Mouse (Mus musculus): ENCODE data around the gene Exoc4. TPM values are rescaled to one million over a fixed set of nuclear protein-coding genes. Genes with fewer than 3 reads are reported as not detected.

Exoc4 gene
- polyA plus RNA-seq, 2 experiments: 16.8 to 24.2 TPM

DNA sequence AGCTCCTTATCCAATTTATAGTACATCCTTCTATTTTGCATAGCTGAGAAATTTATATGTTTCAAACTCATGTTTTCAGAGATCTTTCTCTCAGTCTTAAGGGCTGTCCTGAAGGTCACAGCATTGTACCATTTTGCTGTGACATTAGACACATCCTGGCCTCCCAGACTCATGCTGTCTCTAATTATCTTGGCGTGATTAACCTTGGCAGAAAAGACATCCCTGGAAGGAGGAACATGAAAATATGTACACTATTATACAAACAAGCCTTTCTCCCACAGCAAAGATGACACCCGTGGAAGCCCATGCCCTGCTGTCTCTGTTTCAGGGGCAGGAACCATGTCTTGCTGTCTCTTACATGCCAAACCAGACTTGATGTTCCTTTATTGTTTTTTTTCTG lies 59.8 kb downstream of the Exoc4 start:
- Histone ChIP-seq H3K9me3 (ENCODE audit: control insufficient read depth, low read length) (no peaks in the 10 kb centered on the region), H3K4me1 (ENCODE audit: control insufficient read depth, insufficient read depth, low read length) (no peaks in the 10 kb centered on the region), H3K36me3 (ENCODE audit: control insufficient read depth, insufficient read depth, low read length) (no peaks in the 10 kb centered on the region), H3K27me3 (ENCODE audit: control insufficient read depth, insufficient read depth, low read length) (no peaks in the 10 kb centered on the region), H3K9ac (ENCODE audit: low read depth, low read length, severe bottlenecking) (no peak overlapping the region), H3K27ac (replicated peaks; ENCODE audit: low read depth, low read length) (no peak overlapping the region), H3K4me2 (replicated peaks; ENCODE audit: low read depth, low read length, severe bottlenecking) (no peak overlapping the region), H3K4me3 (replicated peaks; ENCODE audit: low read length) (no peak overlapping the region)
- DNase-seq (ENCODE audit: low spot score): no peak
- WGBS: 81% methylated on average over 2 of the region's 2 CpGs
- no peak for ATAC-seq (ENCODE audit: low FRiP score, low read depth)
- no peak for TF ChIP-seq POLR2A (IDR thresholded peaks at IDR 0.05; ENCODE audit: borderline replicate concordance, extremely low read depth, insufficient read depth, insufficient read length)

- WGBS: 85% methylated on average over 1 of the region's 1 CpGs
These were observed 61.6 kb downstream of the Exoc4 start for GRCm38 (mm10) chr6:33310486-33310885.

DNA sequence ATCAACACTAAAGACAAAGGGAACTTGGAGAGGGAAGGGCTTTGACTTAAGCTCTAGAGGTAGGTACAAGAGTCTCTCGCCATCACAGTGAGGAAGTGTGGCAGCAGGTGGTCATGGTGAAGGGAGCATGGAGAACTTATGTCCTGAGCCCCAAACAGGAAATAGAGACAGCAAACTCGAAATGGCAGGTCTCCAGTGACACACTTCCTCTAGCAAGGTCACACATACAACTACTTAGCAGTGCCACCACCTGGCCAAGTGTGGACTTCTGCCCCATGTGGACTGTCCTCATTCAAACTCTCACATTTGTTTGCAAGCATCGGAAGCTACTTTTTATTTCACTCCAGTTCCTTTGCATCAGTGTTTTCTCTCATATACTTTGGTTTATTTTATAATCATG lies 74.0 kb downstream of the Exoc4 start:
- Histone ChIP-seq H3K27me3 (ENCODE audit: control insufficient read depth, insufficient read depth, low read length) (no peaks in the 10 kb centered on the region), H3K4me2 (replicated peaks; ENCODE audit: low read depth, low read length, severe bottlenecking) (no peak overlapping the region), H3K4me1 (ENCODE audit: control insufficient read depth, insufficient read depth, low read length) (no peaks in the 10 kb centered on the region), H3K9me3 (ENCODE audit: control insufficient read depth, low read length) (no peaks in the 10 kb centered on the region), H3K4me3 (replicated peaks; ENCODE audit: low read length) (no peak overlapping the region), H3K27ac (replicated peaks; ENCODE audit: low read depth, low read length) (no peak overlapping the region), H3K9ac (ENCODE audit: low read depth, low read length, severe bottlenecking) (no peak overlapping the region), H3K36me3 (ENCODE audit: control insufficient read depth, insufficient read depth, low read length) (no peaks in the 10 kb centered on the region)
- DNase-seq (ENCODE audit: low spot score) (no peak), ATAC-seq (ENCODE audit: low FRiP score, low read depth) (no peak)
- 66% methylated on average over 3 of the region's 3 CpGs for WGBS
- TF ChIP-seq POLR2A (IDR thresholded peaks at IDR 0.05; ENCODE audit: borderline replicate concordance, extremely low read depth, insufficient read depth, insufficient read length): no peak

More at GRCm38 (mm10) chr6:33310486-33310885, 61.6 kb downstream of the Exoc4 start:
- no peak overlapping the region for H3K4me2 ChIP-seq (replicated peaks; ENCODE audit: low read depth, low read length, severe bottlenecking)
- no peak overlapping the region for H3K27ac ChIP-seq (replicated peaks; ENCODE audit: low read depth, low read length)
- no peak for DNase-seq (ENCODE audit: low spot score)
- no peak for TF ChIP-seq POLR2A (IDR thresholded peaks at IDR 0.05; ENCODE audit: borderline replicate concordance, extremely low read depth, insufficient read depth, insufficient read length)
- H3K4me1 ChIP-seq (ENCODE audit: control insufficient read depth, insufficient read depth, low read length): no peaks in the 10 kb centered on the region
- H3K27me3 ChIP-seq (ENCODE audit: control insufficient read depth, insufficient read depth, low read length): no peaks in the 10 kb centered on the region
- no peak for ATAC-seq (ENCODE audit: low FRiP score, low read depth)
- H3K9me3 ChIP-seq (ENCODE audit: control insufficient read depth, low read length): no peaks in the 10 kb centered on the region
- H3K36me3 ChIP-seq (ENCODE audit: control insufficient read depth, insufficient read depth, low read length): no peaks in the 10 kb centered on the region
- H3K4me3 ChIP-seq (replicated peaks; ENCODE audit: low read length): no peak overlapping the region
- no peak overlapping the region for H3K9ac ChIP-seq (ENCODE audit: low read depth, low read length, severe bottlenecking)

- Histone ChIP-seq H3K4me1 (ENCODE audit: control insufficient read depth, insufficient read depth, low read length) (no peaks in the 10 kb centered on the region), H3K27me3 (ENCODE audit: control insufficient read depth, insufficient read depth, low read length) (no peaks in the 10 kb centered on the region), H3K4me2 (replicated peaks; ENCODE audit: low read depth, low read length, severe bottlenecking) (no peak overlapping the region), H3K9ac (ENCODE audit: low read depth, low read length, severe bottlenecking) (no peak overlapping the region), H3K36me3 (ENCODE audit: control insufficient read depth, insufficient read depth, low read length) (no peaks in the 10 kb centered on the region), H3K9me3 (ENCODE audit: control insufficient read depth, low read length) (no peaks in the 10 kb centered on the region), H3K4me3 (replicated peaks; ENCODE audit: low read length) (no peak overlapping the region), H3K27ac (replicated peaks; ENCODE audit: low read depth, low read length) (no peak overlapping the region)
- DNase-seq (ENCODE audit: low spot score) (no peak), ATAC-seq (ENCODE audit: low FRiP score, low read depth) (no peak)
- WGBS: 80% methylated on average over 4 of the region's 4 CpGs
- TF ChIP-seq POLR2A (IDR thresholded peaks at IDR 0.05; ENCODE audit: borderline replicate concordance, extremely low read depth, insufficient read depth, insufficient read length): no peak
These were observed 74.5 kb downstream of the Exoc4 start for GRCm38 (mm10) chr6:33323386-33323785.

DNA sequence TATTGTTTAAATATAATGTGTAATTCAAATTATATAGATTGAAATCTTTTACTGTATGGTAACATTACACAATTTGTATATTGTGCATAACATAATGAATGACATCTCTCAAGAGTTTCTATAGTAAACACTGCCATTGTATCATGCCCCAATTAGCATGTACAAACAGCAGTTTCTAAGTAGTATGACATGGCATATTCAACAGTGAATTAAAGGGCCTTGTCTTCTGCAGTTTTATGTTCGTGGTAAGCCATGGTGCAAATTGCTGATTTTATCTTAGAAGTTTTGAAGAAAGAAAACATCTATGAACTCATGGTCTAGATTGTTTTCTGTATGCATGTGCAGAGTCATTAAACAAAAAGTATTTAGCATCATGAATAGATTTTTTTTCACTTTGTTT lies 79.4 kb downstream of the Exoc4 start:
- H3K4me2 ChIP-seq (replicated peaks; ENCODE audit: low read depth, low read length, severe bottlenecking): no peak overlapping the region
- H3K9ac ChIP-seq (ENCODE audit: low read depth, low read length, severe bottlenecking): no peak overlapping the region
- no peak overlapping the region for H3K27ac ChIP-seq (replicated peaks; ENCODE audit: low read depth, low read length)
- DNase-seq (ENCODE audit: low spot score) (no peak), ATAC-seq (ENCODE audit: low FRiP score, low read depth) (no peak)
- no peaks in the 10 kb centered on the region for H3K27me3 ChIP-seq (ENCODE audit: control insufficient read depth, insufficient read depth, low read length)
- no peak overlapping the region for H3K4me3 ChIP-seq (replicated peaks; ENCODE audit: low read length)
- whole genome bisulfite sequencing: 86% methylated on average over 1 of the region's 1 CpGs
- no peak for TF ChIP-seq POLR2A (IDR thresholded peaks at IDR 0.05; ENCODE audit: borderline replicate concordance, extremely low read depth, insufficient read depth, insufficient read length)
- H3K9me3 ChIP-seq (ENCODE audit: control insufficient read depth, low read length): no peaks in the 10 kb centered on the region
- no peaks in the 10 kb centered on the region for H3K36me3 ChIP-seq (ENCODE audit: control insufficient read depth, insufficient read depth, low read length)
- H3K4me1 ChIP-seq (ENCODE audit: control insufficient read depth, insufficient read depth, low read length): no peaks in the 10 kb centered on the region

All from limb, embryonic 14.5 days (tissue).